Mouse (Mus musculus) mouse embryonic stem cell (cell line): Measurements from ENCODE around the gene Fat4.

Experiments used
- in situ Hi-C, 2 experiments: fragments of 300-500 bp; cut with MboI; formaldehyde crosslinking; loops; 1 replicate in 1 of 2; 3 replicates in 1 of 2; pipeline ENCODE4 v1.14.3; 2019 to 2020; ENCODE audit warnings: low sequenced_read_pairs in 2 of 2, low pct_unique_long_range_greater_than_20kb in 1 of 2, mixed read lengths in 1 of 2; ENCODE audit not compliant: unreplicated experiment in 1 of 2

The Fat4 gene

DNA sequence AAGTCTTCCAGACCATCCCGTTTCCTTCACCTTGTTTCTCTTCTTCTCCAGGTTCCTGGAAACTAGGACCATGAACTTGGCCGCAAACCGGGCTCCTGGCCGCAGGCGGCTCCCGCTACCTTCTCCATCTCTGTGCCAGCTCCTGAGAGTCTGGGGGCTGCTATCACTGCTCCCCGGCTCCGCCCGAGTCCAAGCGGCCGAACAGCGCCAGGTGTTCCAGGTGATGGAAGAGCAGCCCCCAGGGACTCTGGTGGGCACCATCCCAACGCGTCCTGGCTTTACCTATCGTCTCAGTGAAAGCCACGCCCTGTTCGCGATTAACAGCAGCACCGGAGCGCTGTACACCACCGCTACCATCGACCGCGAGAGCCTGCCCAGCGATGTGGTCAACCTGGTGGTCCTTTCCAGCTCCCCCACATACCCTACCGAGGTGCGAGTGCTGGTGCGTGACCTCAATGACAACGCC, at the start of gene Fat4:
Fat4 (plus strand) TSS at position 51 of the 466 bp plus-strand sequence.
- in situ Hi-C loops = loop anchor here (25.0 kb wide), 3 partner anchors 825 to 1500 kb away; no protein-coding TSS in a partner anchor

DNA sequence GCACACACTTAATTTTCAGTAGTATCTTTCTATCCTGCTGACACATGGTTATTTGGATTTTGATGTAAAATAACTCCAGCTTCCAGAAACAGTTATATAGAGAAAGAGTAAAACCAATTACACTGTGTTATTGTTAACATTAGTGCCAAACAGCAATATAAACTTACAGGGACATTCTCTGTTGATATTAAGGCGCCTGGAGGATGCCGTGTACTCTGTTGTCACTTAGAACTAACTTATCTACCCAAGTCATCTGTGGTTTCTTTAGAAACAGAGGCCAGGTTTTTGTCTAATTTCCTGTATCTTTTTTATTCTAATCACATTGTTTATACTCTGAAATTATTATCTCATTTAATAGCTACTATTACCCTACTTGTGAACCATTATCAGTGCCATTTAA, 47.3 kb upstream of the Fat4 start:
- in situ Hi-C loops = loop anchor here (25.0 kb wide), 2 partner anchors 177 to 577 kb away; no protein-coding TSS in a partner anchor

DNA sequence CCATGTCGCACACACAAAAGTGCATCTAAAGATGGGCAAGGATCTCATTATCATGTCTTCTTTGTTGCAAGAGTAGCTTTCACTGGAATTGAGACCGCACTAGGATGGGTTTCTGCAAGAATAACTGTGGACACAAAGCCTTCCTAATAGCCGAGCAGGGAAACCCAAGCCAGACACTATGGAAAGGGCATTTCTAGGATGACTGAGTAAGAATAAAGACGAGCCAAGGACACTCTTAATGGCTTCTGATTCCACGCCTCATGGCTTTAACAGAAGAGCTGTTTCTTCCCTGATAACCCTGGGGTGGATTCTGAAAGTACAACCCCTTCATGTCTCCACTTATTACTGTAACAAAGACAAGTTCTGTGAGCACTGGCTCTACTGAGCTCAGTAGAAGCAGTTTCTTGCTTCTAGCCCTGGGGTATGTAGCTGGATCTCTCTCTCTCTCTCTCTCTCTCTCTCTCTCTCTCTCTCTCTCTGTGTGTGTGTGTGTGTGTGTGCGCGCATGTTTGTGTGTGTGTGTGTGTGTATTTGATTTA, 43.7 kb upstream of the Fat4 start:
- in situ Hi-C loops = loop anchor here (25.0 kb wide), 2 partner anchors 181 to 581 kb away; no protein-coding TSS in a partner anchor

DNA sequence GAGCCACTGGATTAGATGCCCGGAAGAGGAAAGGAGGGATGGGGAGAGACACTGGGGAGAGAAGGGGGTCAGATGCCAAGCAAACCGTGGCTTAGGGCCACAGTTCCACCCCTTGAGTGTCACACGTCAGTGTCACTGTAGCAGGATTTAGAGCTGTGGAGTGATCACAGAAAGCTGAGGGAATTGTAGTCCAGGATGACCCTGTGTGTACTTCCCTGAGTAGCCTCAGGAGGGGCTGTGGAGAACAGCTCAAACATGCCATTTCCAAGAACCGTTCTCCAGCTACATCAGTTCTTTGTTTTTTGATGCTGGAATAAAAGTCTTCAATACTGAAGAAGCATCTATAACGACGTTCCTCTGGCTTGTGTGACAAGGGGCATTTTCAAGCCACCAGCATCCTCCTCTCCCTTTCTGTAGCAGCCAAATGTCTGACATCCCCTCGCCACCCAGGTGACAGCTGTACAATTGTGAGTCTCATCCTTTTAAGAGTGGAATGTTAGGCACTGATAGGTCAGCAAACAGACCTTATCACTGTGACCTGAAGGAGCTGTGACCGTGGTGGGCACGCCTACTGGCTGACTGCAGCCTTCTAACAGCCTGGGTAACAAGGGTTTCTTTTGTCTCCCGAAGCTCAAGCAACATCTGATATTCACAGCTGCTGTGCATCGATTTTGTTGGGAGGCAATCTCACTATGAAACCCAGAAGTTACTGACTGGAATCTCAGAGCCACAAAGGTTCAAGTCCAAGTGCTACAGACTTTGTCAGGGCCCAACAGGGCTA, 39.9 kb upstream of the Fat4 start:
- in situ Hi-C loops = loop anchor here (25.0 kb wide), 2 partner anchors 184 to 584 kb away; no protein-coding TSS in a partner anchor

DNA sequence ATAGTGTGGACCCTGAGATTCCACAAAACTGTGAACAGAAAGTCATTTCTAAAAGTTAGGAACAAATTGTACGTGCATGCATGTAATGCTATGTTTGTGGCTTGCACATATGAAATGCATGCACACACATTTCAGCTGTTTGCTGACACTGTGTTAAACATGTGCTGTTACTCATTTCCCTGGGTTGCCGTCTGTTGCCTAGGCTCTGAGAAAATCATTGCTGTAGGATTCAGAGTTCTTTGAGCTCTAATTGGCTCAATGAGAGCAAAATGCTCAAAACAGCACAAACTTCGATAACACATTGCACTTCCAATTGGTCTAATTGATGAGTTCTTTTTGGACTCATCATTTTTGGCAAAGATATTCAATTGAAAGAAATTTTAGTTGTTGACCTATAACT, 37.7 kb upstream of the Fat4 start:
- in situ Hi-C loops = loop anchor here (25.0 kb wide), 2 partner anchors 187 to 587 kb away; no protein-coding TSS in a partner anchor

DNA sequence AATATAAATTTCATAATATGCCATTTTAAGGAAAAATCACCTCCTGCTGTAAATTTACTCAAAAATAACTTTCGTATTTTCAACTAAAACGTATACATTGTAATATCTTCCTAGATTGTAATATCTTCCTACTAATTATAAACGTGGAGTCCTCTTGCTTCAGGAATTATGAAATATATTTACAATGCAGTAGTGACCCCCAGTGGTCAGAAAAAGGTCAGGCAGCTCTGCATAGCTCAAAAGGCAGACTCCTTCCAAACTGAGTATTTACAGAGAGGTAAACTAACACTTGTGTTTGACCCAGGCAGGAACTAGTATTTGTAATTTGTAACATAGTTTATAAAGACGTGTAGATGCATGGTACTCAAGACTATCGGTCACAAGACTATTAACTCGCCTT, 37.2 kb upstream of the Fat4 start:
- in situ Hi-C loops = loop anchor here (25.0 kb wide), 2 partner anchors 187 to 587 kb away; no protein-coding TSS in a partner anchor

DNA sequence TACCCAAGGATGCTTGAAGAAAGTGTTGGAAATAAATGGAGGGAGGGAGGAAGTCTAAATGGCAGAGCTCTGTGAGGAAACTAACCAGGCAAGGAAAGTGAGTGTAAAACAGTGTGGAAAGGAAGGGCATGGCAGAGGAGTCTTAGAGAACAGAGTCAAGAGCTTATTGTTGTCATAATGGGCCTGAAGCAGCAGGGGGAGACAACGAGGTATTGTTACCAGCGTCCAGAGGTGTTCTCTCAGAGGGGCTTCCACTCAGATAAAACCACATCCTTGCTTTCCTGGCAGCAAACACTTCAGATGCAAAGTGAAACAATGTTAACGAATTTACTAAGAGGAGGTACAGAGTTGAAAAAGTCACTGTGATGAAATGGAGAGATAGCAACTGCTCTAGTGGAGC, 33.1 kb upstream of the Fat4 start:
- in situ Hi-C loops = no loop called here

DNA sequence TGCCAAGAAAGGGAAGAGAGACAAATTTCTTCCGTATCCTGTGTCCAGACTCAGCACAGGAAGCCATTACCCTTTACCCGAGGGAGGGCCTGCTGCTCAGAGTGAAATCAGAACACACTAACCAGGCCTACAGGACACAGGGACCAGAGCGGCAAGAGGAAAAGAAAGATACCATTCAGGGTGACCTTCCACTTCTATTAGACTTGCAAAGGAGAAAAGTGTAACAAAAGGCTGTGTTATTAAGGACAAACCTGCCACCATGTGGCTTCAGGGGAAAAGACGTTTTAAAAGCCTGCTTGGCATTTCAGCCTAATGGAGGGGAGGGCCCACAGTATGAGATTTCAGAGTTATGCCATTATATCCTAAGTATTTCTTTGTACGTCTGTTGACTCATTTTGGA, 26.1 kb upstream of the Fat4 start:
- in situ Hi-C loops = no loop called here

DNA sequence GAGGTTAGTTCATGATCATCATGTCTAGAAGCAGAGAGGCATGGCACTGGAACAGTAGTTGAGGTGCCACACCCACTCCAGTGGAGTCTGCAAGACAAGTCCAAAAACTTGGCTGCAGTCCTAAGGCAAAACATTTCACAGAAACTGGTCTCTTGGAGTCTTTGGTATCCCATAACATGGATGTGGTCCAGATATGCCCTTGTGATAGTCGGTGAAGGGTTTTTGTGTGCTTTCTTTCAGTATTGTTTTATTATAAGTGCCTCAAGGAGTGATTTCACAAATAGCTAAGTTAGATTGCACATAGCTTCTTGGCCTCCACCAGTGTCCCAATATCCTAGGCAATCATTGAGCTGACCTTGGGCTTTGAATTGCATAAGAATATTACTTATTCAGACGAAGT, 15.4 kb upstream of the Fat4 start:
- in situ Hi-C loops = no loop called here

DNA sequence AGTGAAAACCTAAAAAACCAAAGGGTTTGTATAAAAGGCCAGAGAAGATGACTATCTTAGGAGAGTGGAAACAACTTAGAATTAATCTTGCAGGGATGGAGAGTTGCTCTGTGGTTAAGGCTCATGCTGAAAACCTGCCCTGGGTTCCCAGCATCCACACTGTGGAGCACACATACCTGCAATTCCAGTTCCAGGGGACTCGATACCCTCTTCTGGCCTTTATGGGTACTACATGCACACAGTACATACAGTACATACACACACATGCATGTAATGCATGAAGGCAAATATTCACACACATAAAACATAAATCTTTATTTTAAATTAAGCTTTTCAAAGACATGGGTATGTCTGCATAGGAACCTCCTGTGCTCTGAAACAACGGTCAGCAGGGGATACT, 10.9 kb upstream of the Fat4 start:
- in situ Hi-C loops = loop anchor here (25.0 kb wide), 3 partner anchors 836 to 1511 kb away; no protein-coding TSS in a partner anchor

DNA sequence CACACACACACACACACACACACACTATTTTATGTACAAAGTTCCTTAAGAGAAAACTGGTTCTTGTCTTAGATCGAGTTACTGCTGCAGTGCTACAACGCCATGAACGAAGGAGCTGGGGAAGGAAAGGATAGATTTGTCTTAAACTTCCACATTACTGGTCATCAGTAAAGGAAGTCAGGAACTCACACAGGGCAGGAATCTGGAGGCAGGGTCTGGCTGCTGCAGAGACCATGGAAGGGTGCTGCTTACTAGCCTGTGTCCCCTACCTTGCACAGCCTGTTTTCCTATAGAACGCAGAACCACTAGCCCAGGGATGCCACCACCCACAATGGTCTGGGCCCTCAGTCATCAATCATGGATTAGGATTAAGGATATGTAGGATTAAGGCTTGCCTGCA, 10.0 kb upstream of the Fat4 start:
- in situ Hi-C loops = loop anchor here (25.0 kb wide), 3 partner anchors 836 to 1511 kb away; no protein-coding TSS in a partner anchor

DNA sequence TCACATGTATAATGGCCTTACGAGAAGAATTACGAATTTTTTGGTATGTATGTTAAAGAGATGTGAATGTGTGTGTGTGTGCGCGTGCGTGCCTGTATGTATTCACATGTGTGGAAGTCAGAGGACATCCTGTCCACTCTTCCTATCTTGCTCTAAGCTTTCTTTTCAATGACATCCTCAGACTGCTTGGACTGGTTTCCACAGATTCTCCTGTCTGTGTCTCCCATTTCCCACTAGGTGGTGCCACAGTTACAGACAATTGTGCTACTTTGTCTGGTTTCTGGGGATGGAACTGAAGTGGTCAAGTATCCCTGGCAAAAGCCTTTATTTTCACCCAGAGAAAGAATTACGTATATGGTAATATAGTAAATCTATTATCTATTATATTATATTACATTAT, 4.0 kb upstream of the Fat4 start:
- in situ Hi-C loops = loop anchor here (25.0 kb wide), 3 partner anchors 830 to 1505 kb away; no protein-coding TSS in a partner anchor

DNA sequence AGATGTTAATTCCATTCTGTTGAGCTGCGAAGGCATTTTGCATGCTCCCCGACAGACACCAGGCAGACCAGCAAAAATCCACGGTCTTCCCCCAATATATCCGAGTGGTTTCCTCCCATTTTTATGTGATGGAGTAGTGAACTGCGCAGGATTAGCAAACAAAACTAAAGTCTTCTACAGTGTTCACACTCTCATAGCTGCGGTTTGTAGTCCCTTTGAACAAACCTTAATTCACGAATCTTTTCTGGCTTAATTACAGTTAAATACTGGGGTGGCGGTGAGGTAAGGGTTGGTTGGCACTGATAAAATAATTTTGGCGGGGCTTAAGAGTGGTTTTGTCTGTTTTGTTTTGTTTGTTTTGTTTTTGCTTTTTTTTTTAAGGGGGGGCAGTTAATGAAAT, 3.1 kb upstream of the Fat4 start:
- in situ Hi-C loops = loop anchor here (25.0 kb wide), 3 partner anchors 829 to 1504 kb away; no protein-coding TSS in a partner anchor

DNA sequence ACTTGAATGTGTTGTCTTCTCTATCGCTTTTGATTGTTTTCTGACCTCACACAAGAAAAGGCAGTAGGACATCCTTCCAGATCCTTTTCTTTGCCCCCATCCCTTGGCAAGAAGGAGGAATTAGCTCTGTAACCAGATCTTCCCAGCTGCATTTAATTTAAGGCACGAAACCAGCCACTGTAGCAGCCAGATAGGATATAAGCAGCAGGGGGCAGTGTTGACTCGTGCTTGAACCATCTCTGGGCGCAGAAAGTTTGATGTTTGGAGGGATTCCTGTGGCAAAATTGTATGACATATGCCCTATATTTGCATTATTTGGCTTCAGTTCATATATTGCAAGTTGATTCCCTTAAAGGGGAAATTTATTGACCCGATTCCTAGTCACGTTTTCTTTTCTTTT, 2.5 kb upstream of the Fat4 start:
- in situ Hi-C loops = loop anchor here (25.0 kb wide), 3 partner anchors 828 to 1503 kb away; no protein-coding TSS in a partner anchor

DNA sequence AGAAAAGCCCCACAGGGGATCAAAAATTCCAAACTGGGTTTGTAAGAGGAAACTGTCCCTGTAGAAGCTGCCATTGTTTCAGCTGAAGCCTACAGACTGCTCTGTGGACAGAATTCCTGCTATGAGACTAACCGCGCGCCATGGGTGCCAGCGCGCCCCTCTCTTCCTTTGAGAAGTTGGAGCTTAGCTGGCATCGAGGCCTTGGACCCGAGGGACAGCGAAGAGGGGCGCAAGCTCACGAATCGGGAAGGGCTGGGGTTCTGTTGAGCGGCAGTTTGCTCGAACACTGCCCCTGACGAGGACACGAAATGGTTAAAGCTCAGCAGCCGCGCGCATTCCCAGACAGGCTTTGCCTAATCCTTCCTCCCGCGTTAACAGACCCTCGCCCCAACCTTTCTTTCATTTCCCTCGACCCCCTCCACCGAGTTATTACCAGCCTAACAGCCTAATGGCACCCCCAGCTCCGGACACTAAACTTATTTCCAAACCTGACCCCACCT, 1.8 kb upstream of the Fat4 start:
- in situ Hi-C loops = loop anchor here (25.0 kb wide), 3 partner anchors 827 to 1502 kb away; no protein-coding TSS in a partner anchor

DNA sequence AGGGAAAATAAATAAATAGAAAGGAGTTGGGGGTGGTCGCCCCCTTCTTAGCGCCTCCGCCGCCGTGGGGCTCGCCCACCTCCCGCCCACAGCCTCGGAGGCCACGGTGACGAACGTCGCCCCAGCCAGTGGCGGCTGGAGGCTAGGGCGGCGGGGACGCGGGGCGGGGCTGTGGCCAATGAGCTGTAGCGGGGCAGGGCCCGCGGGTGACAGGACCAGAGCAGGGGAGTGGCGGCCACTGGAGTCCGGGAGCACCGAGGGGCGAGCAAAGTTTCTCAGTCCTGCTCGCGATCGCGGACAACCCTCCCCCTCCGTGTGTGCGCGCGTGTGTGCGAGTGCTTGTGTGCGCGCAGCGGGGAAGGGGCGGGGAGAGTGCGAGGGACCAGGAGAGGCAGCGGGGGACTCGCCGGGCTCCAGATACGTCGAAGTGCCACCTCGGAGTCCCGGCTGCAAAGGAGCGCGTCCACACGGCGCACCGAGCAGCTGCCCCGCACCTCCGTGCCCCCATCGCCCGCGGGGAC, 1.2 kb upstream of the Fat4 start:
- in situ Hi-C loops = loop anchor here (25.0 kb wide), 3 partner anchors 827 to 1502 kb away; no protein-coding TSS in a partner anchor

DNA sequence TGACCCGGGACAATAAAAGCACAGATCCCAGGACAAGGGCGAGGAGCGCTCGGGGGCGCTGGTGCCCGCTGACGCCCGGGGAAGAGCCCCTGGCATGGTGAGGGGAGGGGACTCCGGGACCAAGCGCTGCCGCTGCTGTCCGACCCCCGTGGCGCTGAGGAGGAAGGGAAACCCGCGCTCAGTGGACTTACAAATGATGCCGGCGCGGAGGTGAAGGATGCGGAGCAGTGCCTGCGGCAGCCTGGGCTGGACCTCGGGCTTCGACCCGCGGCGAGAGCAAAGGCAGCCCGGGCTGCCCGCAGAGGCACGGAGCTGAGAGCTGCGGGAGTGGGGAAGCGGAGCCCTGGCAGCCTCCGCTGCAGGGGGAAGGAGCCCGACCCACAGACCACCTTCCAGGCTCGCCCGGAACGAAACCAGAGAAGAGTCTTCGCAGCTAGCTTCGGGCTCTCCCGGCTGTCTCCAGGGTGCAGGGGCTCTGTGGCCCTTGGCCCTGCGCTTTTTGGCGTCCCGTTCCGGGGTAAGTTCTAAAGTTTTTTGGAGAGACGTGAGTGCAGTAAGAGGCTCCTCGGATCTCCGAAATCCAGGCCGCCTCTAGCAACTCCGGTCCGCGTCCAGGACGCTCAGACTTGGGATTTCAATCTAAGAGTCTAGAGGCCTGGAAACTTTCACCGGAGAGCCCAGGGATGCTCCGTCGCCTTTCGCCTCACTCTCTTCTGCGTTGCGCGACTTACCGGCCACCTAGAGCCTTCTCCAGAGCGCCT, 499 bp upstream of the Fat4 start:
- in situ Hi-C loops = loop anchor here (25.0 kb wide), 3 partner anchors 826 to 1501 kb away; no protein-coding TSS in a partner anchor

DNA sequence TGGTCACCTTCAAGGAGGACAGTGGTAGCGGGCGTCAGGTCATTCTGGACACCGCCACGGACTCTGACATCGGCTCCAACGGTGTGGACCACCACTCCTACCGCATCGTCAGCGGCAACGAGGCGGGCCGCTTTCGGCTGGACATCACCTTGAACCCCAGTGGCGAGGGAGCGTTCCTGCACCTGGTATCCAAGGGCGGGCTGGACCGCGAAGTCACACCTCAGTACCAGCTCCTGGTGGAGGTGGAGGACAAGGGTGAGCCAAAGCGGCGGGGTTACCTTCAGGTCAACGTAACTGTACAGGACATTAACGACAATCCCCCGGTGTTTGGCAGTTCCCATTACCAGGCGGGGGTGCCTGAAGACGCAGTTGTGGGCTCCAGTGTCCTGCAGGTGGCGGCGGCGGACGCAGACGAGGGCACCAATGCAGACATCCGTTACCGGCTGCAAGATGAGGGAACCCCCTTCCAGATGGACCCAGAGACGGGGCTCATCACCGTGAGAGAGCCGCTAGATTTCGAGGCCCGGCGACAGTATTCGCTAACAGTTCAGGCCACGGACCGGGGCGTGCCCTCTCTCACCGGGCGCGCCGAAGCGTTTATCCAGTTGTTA, 746 bp downstream of the Fat4 start:
- in situ Hi-C loops = loop anchor here (25.0 kb wide), 3 partner anchors 825 to 1500 kb away; no protein-coding TSS in a partner anchor
